Mouse (Mus musculus) embryo, embryonic 11 days (tissue): ENCODE data around the gene Gm11127.
"Not testable (repeated sequence)": the region's sequence is repeated elsewhere in the genome, so short reads cannot be mapped to it uniquely, and the experiment has no call there.

Experiments
- DNase-seq: peaks from one replicate; pipeline ENCODE4 v3.0.0-alpha.2; 2015

Gene Gm11127

DNA sequence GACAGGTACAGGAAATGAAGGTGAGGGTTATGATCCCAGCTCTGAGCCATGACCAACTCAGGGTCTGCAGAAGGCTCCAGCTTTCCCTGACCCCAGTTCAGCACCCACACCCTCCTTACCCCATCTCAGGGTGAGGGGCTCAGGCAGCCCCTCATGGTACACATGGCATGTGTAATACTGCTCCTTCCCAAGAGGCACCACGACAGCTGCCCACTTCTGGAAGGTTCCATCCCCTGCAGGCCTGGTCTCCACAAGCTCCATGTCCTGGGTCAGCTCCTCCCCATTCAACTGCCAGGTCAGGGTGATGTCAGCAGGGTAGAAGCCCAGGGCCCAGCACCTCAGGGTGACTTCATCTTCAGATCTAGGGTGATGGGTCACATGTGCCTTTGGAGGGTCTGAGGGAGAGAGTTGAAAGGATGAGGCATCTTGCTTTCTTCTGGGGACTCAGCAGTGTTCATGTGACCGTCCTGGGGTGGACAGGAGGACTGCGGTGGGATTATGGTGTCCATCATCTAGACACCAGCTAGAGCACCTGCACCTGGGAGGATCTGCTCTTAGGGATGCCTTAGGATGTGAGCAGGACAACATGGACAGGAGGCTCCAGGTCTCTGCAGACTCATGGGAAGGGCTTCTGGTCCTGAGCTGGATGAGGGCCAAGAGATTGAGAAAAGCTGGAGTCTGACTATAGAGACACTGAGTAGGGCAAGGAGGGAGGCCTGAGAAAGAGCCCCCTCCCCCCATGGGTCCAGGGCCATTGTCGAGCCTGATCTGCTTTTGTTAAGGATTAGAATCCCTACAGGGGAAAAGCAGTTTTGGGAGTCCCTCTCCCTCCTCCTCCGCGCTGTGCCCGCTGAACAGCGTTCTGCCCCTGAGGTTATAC lies 27.2 kb downstream of the Gm11127 start:
- DNase-seq, result not testable (repeated sequence)

DNA sequence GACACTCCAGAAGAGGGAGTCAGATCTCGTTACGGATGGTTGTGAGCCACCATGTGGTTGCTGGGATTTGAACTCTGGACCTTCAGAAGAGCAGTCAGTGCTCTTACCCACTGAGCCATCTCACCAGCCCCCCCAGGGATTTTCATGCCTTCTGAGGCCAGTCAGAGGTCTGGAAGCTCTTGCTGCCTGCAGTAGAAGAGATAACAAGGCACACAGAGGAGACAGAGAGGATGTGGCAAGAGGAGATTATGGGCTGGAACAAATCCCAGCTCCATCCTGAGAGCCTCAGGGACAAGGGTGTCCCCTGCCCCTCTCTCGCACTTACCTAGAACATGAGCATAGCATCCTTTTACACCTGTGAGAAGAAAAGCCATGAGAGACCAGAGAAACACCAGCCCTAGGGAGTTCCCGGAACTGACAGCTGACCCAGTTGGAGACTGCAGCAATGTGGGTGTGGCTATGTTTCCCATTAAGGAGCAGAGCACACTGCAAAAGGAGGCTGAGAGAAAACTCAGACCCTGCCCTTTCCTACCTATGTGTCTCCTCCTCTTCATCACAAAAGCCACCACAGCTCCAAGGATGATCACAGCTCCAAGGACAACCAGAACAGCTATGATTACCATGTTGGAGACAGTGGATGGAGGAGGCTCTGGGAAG lies 28.0 kb downstream of the Gm11127 start:
- DNase-seq, result not testable (repeated sequence)

- no peak for DNase-seq
These were observed 29.1 kb downstream of the Gm11127 start for GRCm38 (mm10) chr17:36028879-36029619.

GRCm38 (mm10) chr17:36027663-36028062 lies 30.5 kb downstream of the Gm11127 start:
- DNase-seq, result no peak

DNA sequence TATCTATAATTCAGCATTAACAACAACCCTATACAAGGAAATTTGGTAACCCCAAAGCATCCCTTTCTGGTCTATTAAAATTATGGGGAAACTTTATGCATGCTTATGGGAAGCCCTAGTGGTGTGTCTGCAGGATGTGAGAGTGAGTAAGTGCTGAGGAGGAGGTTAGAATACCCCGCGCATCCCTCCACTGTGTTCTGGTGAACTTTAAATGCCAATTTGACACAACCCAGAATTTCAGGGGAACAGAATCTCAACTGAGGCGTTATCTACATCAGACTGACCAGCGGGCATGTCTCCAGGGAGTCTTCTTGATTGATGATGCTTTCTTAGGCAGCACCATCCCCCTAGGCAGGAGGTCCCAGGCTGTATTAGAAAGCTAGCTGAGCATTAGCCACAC lies 32.3 kb downstream of the Gm11127 start:
- peak; percentile 16 for DNase-seq

- no peak for DNase-seq
These were observed 33.0 kb downstream of the Gm11127 start for GRCm38 (mm10) chr17:36025197-36025596.

DNA sequence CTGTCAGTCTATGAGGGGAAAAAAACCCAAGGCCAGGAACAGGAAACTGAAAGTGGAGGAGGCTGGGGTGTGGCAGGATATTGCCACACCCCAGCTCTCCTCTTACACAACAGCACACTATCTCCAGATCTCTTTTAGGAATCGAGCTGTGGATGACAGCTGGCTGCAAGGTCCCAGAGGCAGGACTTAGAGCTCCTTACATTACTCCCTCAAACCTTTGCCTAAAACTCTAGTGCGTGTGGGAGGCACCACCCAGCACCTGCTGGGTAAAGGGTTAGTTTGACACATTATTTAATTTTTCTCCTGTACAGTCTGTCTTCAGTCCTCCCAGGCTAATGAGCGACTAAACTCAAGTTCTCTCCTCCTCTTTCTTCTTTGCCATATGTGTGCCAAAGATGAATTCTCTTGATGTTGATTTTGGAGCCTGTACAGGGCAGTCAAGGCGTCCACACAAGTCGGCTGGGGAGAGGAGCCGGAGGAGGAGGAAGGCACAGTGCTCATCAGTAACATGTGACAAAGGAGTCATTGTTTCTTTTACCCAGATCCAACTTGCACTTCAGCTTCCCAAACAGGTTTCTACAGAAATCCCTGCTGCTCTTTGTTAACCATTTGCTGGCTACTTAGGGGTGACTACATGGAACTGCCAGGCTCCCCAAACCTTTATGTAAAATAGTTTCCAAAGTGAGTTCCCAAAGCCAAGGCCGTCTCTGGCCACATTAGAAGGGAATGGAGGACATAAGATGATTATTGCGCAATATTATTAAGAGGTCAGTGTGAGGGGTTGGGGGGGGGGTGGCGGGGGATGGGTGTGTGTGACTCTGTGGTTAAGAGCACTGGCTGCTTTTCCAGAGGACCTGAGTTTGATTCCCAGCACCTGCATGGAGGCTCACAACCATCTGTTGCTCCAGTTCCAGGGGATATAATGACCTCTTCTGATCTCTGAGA lies 34.2 kb downstream of the Gm11127 start:
- no peak for DNase-seq

GRCm38 (mm10) chr17:36022922-36023321 lies 35.2 kb downstream of the Gm11127 start:
- DNase-seq, result no peak

- DNase-seq, result no peak
These were observed 36.1 kb downstream of the Gm11127 start for GRCm38 (mm10) chr17:36022098-36022497.

GRCm38 (mm10) chr17:36021309-36021708 lies 36.9 kb downstream of the Gm11127 start:
- no peak for DNase-seq

DNA sequence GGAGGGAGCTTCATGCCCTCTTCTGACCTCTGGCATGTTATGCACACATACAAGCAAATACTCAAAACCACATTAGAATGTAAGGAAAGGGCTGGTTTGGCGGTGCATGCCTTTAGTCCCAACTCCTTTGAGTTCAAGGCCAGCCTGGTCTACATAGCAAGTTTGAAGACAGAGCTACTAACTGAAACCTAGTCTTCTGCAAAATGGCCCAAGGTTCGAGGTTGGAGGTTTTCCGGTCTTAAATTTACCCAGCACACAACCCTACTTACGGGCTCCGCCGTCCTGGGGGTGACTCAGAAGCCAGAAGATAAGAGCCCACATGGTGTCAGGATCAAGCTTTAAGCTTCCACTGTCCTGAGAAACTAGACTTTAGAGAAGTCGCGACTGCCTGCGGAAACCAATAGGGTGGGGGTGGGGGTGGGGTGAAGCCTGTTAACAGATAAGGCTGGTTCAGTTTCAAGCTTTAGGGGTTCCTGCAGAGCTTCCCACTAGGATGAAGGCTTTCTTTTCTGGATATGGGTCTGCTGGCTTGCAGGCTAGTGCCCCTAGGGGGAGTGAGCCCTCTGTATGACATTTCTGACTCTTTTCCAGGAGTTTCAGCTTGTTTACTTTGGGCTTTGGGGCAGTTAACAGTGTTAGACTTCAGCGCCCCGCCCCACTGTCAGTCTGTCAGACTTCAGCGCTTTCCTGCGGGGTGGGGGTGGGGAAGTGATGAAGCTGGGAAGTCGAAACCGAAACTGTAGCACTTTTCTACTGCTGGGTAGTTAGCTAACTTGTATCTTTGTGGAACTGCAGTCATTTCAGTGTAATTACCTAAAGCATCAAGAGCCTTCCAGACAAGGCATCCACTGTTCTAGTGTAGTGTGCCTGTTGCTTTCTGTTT lies 37.7 kb downstream of the Gm11127 start, which contains the start of gene H2-T24:
Gene H2-T24, minus strand, starts transcription at position 370 of the 883 bp plus-strand sequence.
- DNase-seq, result peak; percentile 45

DNA sequence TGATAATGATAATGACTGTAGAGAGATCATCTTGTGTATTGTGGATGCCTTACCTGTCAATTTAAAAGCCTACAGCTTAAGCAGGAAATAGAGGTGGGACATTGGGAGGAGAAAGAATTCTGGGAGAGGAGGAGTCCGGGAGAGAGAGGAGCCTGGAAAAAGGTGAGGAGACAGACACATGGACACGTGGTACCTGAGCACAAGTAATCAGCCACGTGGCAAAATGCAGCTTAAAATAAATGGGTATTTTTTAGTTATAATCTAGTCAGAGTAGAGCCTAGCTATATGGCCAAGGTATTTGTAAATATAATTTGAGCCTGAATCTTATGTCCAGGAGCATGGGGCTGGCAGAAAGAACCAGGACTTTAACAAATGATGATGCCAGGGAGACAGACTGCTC lies 38.7 kb downstream of the Gm11127 start:
- DNase-seq, result no peak

GRCm38 (mm10) chr17:36018979-36019378 lies 39.2 kb downstream of the Gm11127 start:
- DNase-seq, result no peak

- DNase-seq, result no peak
These were observed 41.1 kb downstream of the Gm11127 start for GRCm38 (mm10) chr17:36017046-36017445.

GRCm38 (mm10) chr17:36014977-36015376 lies 43.2 kb downstream of the Gm11127 start:
- no peak for DNase-seq
